Mouse (Mus musculus) gastrocnemius, postnatal 10 days (tissue): ENCODE measurements at regions not wholly inside any gene's neighbourhood (a gene's known extent, or its start where the extent isn't known, plus 50 kb on each side); places are given as distances from the start of the nearest gene placed in this dataset.

Source experiments
- DNase-seq: peaks from one replicate; pipeline ENCODE4 v3.0.0; 2021; ENCODE audit warnings: mixed read lengths

GRCm38 (mm10) chr3:42129821-42130560, 387.6 kb downstream of the D3Ertd751e start:
- no peak for DNase-seq

DNA sequence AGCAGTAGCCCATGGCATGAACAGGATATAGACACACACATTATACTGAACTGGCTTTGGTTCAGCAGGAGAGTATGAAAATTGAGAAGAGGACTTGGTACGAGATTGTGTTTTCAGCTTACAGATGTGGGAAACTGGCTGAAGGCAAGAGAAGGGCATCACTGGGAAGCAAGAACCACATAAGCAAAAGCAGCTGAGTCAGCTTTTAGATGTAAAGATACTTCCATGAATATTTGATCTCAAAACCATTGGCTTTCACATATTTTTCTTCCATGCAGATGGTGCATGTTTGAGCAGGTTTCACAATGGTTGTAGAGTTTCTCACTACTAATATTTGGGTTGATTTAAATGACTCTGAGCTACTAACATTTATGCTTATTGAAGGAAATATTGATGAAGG, 389.9 kb downstream of the D3Ertd751e start:
- no peak for DNase-seq

DNA sequence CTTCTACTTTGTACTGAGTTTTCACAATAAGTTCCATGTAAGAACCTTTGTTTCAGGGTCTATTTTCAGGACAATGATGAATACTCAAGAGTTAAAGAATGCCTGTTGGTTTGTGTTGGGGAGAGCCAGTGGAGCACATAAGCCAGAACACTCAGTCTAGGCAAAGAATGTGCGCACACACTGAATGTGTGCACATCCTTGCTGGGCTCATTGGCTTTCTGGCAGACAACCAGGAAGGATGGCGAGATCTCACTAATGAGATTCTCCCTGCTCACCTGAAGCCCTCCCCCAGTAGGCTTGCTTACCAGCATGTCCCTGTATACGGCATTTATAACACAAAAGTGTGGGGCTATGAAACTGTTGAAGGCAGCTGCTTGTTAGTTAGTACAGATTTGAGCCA, 411.0 kb downstream of the D3Ertd751e start:
- DNase-seq: no peak

GRCm38 (mm10) chr3:42154909-42155308, 412.5 kb downstream of the D3Ertd751e start:
- no peak for DNase-seq

DNA sequence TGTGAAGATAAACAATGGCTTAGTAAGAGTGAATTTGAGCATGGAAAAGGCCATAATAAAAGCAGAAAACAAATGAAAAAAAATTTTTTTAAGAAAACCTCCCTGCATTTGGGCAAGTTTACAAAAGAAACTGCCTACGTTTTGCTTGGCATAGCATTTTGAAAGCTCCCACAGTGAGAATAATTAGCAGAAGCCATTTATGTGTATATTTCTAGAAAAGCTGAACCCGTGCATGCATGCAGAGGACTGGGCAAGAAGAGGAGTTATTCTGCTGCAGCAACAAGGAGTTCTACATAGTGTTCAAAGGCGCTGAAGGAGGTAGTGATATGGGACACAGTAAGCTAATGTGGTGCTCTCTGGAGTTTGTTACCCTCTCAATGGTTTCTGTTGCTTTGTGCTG, 421.3 kb downstream of the D3Ertd751e start:
- DNase-seq: no peak

DNA sequence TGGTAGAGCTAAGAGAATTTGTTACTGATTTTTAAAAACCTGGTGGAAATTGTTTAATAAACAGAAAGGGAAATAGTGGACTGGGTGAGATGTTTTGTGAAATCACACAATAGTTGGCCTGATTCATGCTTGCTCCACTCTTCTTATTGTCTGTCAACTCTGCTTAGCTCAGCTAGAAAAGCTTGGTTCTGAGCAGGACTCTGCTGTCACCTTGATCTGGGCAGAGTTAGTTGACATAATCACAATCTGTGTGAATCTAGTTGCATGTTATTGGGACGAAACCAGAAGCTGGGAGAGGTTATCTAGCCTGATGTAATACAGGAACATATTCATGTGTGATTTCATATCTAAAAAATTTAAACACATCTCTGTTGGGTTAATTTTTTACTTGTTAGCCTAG, 456.8 kb downstream of the D3Ertd751e start:
- DNase-seq: no peak

GRCm38 (mm10) chr3:42201373-42201772, 459.0 kb downstream of the D3Ertd751e start:
- no peak for DNase-seq

DNA sequence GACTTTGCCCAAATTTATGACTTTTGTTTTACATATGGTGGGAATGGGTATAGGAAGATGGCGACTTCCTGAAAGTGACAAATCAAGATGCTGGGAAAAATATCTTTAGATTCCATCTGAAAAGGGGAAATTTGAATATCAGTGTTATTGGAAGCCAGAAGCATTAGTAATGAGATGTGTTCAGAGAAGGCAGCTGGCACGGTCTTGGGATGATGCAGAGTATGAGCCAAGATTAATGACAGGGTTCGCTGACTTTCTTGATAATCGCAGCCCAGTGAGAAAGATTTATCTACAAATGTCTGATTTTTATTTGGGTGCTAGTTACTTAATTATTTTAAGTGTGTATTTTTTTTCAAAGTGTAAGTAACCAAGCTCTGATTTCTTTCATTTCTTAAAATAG, 463.2 kb downstream of the D3Ertd751e start:
- DNase-seq: no peak

DNA sequence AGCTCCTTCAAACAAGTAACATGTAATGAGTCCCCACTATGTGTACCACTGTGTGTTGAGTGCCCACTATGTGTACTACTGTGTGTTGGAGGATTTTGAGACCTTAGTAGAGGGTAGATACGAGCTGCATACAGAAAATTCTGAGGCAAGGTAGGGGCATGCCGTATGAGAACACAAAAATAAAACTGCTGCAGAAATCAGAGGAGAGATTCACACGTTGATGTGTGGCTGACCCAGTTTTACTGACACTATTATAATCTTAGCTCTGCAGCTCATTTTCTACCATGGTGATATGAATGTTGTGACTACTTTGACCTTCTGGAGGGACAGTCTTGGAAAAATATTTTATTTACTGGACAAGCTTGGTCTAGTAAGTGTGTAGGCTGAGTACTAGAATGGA, 469.0 kb downstream of the D3Ertd751e start:
- DNase-seq: no peak

DNA sequence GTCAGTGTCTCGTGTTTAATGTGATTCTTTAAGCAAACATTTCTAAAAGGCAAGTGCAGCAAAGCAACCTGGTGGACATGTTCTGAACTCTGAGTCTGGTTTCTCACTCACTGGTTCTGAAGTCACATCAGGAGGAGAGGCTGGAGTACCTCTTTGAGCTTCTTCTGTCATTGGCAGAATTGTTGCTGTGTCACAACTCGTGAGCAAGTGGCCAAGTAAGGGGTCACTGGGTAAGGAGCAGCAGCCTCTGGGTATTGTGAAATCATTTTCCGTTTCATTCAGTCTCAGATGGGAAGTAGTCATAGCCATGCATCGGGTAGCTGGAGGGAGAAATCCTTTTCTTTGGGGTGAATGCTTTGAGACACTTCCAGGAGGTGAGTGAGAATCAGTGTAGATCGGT, 470.0 kb downstream of the D3Ertd751e start:
- DNase-seq: no peak

GRCm38 (mm10) chr3:42213163-42213562, 470.8 kb downstream of the D3Ertd751e start:
- no peak for DNase-seq

GRCm38 (mm10) chr3:42214624-42215276, 472.3 kb downstream of the D3Ertd751e start:
- no peak for DNase-seq

- no peak for DNase-seq
These were observed 476.3 kb downstream of the D3Ertd751e start for GRCm38 (mm10) chr3:42218719-42219118.

- DNase-seq: no peak
These were observed 485.4 kb downstream of the D3Ertd751e start for GRCm38 (mm10) chr3:42227679-42228398.

- no peak for DNase-seq
These were observed 486.0 kb downstream of the D3Ertd751e start for GRCm38 (mm10) chr3:42228399-42228755.

DNA sequence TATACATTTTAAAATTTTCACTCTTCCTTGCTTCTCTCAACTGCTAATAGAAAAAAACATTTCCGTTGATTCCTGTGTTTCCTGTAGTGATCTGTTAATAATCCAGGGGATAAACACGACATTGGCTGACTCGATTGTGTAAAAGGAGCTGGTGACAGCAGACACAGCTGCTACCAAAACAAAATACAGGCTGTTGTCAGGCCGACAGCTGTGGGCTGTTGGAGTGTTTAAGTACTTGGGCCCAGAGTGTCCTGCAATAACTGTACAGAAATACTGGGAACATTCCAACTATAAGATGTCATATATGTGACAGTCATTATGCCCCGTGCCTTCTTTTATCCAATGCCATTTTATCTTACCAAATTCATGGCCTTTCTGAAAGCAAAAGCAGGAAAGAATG, 489.9 kb downstream of the D3Ertd751e start:
- no peak for DNase-seq

- DNase-seq: no peak
These were observed 491.3 kb downstream of the D3Ertd751e start for GRCm38 (mm10) chr3:42233756-42234155.

DNA sequence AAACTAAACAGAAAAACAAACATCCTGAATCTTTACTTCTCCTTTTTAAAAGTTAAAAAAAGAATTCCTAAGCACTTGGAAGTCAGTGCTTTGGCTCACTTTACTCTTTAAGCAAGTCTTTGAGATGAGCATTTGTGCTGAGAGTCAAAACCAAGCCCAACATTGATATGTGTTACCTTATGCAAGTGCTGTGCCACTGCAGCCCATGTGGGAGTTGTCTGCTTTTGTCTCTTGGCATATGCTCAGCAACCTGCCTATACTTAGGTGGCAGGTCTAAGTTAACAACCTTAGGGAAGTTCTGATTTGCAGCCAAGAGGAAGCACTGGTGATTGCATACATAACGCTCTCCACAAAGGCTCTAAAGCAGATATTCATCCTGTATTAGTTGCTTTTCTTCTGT, 493.1 kb downstream of the D3Ertd751e start:
- no peak for DNase-seq
